Mouse (Mus musculus): ENCODE measurements around the gene Smim14.

Smim14 gene

GRCm38 (mm10) chr5:65457846-65458245 lies 79.1 kb downstream of the Smim14 start:
- no peak for DNase-seq

DNA sequence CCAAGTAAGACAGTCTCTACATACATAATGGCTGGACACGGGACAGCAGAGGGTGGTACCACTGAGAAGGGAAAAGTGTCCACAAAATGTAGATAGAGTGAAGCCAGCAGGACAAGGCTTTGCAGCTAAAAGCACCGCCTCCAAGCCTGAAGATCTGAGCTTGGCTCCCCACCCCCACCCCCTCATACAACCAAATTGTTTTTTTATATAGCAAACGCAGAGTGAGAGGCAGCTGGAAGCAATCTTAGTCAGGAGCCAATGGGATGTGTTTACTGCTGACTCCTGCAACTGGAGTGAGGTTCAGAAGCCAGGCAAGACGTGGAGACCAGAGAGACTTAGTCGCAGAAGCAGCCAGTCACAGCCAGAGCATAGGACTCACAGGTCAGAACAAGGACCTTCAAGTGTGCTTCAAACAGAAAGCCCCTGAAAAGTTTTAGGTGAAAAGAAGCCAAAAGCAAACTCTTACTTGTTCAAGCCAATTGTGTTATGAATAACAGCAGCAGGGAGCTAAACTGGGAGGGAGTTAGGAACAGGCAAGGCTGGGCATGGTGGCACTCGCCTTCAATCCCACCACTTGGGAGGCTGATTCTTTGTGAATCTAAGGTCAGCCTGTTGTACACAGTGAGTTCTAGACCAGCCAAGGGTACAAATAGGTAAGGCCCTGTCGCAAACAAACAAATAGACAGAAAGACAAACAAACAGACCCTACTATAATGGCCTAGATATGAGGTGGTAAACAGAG lies 79.7 kb downstream of the Smim14 start:
- no peak for DNase-seq

GRCm38 (mm10) chr5:65454771-65455170 lies 82.2 kb downstream of the Smim14 start:
- no peak for DNase-seq

DNA sequence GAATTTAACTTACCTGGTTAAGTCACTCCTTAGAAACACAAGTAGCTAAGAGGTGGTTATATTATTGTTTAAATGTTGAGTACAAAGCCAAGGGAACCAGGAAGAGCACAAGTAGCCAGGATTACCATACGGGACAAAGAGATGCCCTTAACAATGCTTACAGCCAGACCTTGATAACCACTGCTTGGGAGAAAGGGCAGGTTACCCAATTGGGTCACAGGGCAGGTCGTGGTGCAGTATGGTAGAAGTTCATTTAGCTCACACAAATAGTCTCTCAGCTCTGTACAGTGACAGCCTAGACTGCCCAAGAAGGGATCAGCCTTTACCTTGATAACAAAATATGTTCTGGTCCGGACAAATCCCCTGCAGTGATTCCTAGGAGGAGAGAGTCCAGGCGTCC lies 88.0 kb downstream of the Smim14 start:
- no peak for DNase-seq

DNA sequence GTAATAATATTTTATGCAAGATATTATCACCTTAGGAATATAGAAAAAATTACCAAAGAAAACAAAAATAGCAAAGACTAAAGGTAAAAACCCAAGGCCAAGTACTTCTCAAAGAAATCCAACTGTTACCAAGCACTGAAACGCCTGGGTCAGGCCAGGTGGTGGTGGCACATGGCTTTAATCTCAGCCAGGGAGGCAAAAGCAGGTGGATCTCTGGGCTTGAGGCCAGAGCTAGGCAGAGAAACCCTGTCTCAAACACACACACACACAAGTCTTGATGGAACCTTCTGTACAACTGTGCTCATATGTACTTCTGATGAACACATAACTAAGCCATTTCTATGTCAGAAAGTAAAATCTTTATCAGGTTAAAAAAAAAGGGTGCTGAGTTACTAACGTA lies 89.2 kb downstream of the Smim14 start:
- DNase-seq = peak; percentile 90

DNA sequence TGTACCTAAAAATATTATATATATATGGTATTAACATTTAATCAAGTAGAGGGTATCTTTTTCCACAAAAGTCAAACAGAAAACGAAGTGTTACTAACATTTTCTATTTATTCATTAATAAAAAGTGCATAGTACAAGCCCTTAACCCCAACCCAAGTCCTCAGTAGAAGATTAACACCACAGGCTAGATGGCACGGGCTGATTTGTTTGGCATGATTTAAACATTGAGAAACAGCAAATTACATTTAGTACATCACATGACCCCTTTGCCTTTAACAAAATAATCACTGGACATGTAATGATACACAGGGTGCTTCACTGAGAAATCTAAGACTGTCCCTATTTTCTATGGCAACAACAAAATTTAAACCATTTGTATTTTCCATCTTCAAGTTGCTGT lies 90.2 kb downstream of the Smim14 start:
- DNase-seq = no peak

DNA sequence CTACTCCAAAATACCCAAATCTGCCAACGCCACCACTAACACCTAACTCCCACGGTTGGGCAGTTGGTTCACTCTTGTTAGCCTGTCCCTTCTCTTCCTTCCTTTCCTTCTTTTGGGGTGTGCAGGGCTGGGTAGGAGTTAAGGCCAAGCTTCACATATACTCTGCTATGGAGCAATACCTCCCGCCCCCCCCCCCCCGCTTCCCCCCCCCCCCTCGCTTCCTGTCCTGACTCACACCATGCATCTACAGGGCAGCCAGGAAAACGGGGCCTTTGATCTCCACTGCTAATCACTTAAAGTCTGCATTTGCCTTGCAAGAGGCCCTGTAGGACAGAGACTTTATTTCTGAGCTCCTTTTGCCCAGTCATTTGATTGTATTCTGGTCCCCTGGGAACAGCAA lies 92.0 kb downstream of the Smim14 start:
- no peak for DNase-seq

- DNase-seq = no peak
Observed at GRCm38 (mm10) chr5:65438041-65438440, 98.9 kb downstream of the Smim14 start.

DNA sequence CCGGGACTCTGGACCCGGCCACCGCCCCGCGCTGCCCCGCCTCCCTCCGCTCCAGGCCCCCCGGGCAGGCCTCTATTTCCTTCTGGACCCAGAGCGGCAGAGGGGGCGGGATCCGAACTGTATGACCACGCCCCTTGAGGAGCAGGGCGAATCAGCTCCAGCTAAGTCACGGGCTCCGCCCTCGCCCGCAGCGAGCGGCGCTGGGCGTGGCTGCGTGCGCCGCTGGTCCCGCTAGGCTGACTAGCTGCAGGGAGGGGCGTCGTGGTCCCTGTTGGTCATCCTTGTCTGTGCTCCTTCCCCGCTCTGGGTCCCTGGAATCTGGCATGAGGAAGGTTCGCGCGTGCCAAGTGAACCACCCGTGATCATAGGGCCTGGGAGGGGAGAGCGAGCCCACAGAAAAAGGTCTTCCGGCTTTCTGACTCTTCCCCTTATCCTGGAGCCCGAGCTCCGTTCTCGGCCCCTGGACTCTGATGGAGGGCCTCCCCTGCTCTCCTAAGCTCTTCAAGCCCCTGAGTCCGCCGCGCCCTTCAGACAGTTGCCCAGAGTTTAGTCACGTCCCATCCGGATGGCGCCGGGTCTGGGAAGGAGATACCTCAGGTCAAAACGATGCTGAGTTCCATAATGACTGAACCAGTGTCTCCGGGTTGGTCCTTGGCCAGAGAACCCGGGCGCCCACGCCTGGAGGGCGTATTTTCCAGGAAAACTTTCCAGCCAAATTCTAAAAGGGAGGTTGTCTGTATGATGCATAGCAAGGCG lies 101.0 kb downstream of the Smim14 start, which contains the start of gene Ugdh:
Ugdh (minus strand) TSS at position 144 of the 756 bp plus-strand sequence.
- peak; percentile 98 for DNase-seq

DNA sequence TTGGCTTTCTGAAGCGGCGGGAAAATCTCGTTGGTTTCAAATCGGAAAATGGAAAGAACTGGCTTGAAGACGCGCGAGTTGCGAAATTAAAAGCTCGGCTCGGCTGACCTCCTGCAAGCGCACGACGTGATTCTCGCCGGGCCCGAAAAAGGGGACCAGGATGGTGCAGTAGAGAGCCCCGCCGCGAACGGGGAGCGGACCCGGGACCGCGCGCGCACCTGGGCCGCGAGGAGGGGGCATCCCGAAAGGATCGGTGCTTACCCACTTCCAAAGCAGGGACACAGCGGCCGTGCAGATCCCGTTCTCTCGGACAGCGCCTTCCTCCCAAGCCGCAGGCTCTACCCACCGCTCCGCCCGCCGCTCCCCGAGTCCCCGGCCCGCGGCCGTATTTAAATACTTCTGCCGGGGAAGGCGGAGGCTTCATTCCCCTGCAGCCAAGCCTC lies 101.6 kb downstream of the Smim14 start:
- no peak for DNase-seq

DNA sequence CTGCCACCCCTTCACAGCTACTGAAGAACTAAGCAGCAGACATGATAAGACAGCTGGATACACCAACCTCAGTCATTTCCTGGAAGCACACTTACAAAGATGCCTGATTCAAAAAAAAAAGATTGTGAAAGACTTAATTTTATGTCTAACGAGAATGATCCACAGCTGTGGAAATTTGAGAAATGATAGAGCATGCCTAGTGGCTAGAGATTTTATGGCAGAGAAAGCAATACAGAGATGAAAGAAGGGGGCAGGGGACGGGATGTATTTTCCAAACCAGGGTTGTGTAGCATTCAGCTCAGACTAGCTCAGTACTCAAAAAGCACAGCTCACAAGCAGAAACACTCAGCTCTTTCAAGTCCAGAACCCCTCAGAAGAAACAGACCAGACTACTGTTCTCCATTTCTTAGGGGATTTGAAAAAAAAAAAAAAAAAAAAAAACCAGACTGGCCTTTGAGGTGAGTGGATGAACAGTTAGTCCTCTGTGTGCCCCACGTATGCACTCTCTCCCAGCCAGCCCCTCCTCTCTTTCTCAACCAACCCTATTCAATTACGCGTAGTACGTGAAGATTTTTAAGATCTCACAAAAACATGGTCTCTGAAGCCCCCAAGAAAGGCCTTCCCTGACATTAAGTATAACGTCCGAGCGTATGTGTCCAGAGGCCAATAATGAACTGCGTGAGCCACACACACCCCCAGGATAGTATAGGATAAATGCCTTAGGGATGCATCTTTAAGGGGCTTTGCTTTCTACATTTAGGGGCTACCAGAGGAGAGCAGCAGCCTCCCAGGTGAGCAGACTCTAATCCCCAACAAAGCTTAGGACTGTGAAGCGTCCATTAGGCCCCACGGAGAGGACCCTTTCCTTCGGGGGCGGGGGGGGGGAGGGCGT lies 102.3 kb downstream of the Smim14 start:
- peak; percentile 41 for DNase-seq

DNA sequence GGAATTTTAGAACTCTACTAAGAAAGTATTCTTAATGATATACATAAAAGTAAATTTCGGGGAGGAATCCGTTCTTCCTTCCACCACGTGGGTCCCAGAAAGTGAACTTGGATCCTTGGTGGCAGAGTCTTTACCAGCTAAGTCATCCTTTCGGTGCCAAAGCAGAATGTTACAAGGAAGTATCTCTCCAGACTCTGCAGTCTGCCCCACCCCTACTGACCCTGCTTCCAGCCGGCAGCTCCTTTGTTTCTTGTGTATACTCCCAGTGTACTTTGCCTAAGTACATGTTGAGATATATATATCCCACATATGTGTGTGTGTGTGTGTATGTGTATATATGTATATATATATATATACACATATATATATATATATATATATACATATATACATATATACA lies 107.5 kb downstream of the Smim14 start:
- no peak for DNase-seq

DNA sequence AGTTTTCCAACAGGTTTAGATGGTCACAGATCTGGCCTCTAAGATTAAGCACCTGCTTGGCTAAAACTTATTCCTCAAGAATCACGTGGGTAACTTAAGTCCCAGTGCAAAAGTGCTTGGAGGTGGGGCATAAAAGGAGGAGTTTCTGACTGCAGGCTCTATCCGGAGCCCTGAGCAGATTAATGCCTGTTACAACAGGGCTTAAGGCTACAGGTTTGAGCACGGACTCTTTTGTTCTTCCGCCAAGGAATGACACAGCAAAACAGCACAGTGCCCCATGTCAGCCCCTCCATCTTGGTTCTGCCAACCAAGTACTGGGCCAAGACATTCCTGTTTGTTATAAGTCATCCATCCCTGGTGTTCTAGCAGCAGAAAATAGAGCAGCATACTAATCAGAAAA lies 108.7 kb downstream of the Smim14 start:
- no peak for DNase-seq

- DNase-seq = no peak
Observed at GRCm38 (mm10) chr5:65425251-65425650, 111.7 kb downstream of the Smim14 start.

DNA sequence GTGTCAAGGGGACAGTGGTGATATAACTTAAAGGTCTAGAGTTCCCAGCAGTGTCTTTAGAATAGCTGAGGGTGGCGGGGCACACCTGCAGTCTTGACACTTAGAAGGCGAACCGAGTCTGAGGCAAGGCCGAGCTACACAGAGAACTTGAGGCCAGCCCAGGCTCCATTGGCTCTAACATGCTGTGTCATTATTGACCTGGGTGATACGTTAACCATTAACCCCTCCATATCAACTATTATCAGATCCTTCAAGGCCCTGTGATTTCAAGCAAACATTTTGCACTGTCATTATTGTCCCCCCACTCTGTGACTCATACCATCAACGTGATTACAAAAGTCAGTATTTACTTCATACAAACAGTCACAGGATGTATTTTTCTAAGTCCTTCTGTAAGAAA lies 112.8 kb downstream of the Smim14 start:
- DNase-seq = no peak

- DNase-seq = no peak
Observed at GRCm38 (mm10) chr5:65422803-65423202, 114.2 kb downstream of the Smim14 start.

GRCm38 (mm10) chr5:65420822-65421221 lies 116.2 kb downstream of the Smim14 start:
- DNase-seq = no peak

GRCm38 (mm10) chr5:65419136-65419535 lies 117.8 kb downstream of the Smim14 start:
- DNase-seq = no peak

GRCm38 (mm10) chr5:65415653-65416458 lies 121.1 kb downstream of the Smim14 start:
- no peak for DNase-seq

DNA sequence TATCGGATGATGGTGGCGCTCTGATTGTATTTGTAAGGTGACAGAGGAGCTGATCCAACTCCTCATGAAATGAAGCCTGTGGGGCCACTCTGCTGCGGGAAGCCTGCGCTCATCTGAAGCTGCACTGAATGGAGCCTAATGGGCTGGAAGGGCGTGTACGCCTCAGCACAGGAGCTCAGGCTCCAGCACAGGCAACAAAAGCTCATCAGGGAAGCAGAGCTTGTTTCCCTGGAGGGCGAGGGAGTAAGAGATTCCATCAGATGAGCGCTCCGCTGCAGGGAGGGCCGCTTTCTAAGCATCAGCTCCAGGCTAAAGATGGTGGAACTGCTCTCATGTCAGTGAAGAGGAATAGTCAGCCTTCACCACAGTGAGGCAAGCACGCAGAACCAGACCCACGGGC lies 129.0 kb downstream of the Smim14 start:
- DNase-seq = no peak

DNA sequence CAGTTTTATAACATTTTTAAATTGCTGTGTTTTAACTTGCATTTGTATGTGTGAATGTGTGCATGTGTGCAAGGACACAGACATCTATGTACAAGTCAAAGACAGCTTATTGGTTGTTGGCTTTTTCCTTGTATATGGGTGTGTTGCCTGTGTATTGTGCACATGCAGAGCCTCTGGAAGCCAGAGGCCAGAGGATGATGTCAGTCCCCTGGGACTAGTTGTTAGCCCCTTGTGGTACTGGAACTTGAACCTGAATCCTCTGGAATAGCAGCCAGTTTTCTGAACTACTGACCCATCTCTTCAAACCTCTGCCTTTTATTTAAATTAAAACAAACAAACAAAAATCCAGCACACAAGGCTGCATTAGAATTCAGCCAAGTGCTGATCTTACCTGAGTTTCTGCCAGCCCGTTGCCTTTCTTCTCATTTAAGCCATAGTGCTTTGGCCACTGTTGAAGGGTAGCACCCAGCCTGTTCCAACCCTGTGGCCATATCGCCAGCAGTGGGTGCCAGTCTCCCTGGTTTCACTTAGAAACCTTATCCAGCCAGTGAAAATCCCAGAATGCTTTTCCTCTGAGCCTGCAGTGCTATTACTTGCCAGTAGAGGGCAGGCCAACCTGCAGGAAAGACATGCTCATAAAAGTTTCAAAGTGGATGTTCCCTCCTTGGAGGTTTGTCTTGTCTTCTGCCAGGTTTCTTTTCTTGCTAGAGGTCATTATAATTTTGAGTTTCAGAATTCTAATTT lies 135.6 kb downstream of the Smim14 start:
- DNase-seq = peak; percentile 89
